Mouse (Mus musculus): ENCODE data around the gene Yod1. TPM values are rescaled to one million over a fixed set of nuclear protein-coding genes. Genes with fewer than 3 reads are reported as not detected.

Gene Yod1
- polyA plus RNA-seq, 1 experiment from 2014 or later: 11.5 TPM

GRCm38 (mm10) chr1:130759689-130760088 lies 42.6 kb downstream of the Yod1 start:
- H3K9me3 ChIP-seq (replicated peaks): no peaks in the 10 kb centered on the region
- H3K36me3 ChIP-seq: no peaks in the 10 kb centered on the region
- no peaks in the 10 kb centered on the region for H3K27me3 ChIP-seq (ENCODE audit: low read depth, poor library complexity, severe bottlenecking)
- no peak for DNase-seq (ENCODE audit: low spot score)
- no peak overlapping the region for H3K4me3 ChIP-seq
- H3K4me1 ChIP-seq: no peaks in the 10 kb centered on the region
- WGBS: 85% methylated on average over 9 of the region's 9 CpGs
- H3K27ac ChIP-seq (replicated peaks): no peak overlapping the region

DNA sequence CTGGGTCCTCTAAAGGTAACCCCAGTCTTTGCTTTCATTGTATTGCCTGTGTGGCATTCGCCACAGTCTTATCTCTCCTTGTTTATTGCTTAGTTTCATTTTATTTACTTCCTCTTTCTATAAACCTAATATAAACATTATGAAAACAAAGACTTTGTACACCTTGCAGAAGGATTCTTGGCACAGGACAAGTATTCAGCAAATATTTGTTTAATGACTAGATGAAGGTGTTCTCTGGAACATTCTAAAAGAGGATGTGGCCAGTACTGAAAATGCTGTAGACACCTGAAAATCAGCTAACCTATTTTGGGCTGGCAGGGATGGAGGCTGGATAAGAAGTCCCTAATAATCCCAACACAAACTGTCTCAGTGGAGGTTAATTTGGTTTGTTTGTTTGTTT lies 44.5 kb downstream of the Yod1 start:
- Histone ChIP-seq H3K9me3 (replicated peaks) (no peaks in the 10 kb centered on the region), H3K4me1 (no peaks in the 10 kb centered on the region), H3K27ac (replicated peaks) (no peak overlapping the region), H3K36me3 (no peaks in the 10 kb centered on the region), H3K4me3 (no peak overlapping the region), H3K27me3 (ENCODE audit: low read depth, poor library complexity, severe bottlenecking) (no peaks in the 10 kb centered on the region)
- DNase-seq (ENCODE audit: low spot score): no peak
- 71% methylated on average over 1 of the region's 1 CpGs for WGBS

DNA sequence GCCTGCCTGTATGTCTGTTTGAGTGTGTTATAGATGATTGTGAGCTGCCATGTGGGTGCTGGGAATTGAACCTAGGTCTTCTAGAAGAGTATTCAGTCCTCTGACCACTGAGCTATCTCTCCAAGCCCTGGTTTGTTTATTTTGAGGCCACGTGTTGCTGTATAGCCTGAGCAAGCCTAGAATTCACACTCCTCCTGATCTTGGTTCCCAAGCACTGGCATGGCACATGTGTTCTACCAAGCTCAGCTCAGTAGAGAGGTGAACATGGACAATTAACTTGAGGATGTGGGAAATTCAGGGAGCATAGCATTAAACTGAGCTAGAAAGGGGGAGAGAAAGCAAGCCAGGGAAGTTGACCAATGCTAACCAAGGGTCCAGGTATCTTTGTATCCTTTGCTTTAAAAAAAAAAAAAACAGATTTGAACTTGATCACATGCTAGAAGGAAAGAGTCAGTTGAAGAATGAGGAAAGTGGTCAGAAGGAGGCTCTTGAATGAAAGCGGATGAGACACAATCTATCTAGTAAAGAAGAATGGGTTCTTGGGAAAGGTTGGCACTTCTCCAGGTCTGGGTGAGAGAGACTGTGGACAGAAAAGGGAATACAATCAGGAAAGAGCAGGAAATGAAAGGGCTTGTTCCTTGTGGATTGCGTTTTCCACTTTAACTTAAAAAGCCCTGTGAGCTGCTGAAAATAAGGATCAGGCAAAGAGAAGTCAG lies 45.1 kb downstream of the Yod1 start:
- no peaks in the 10 kb centered on the region for H3K27me3 ChIP-seq (ENCODE audit: low read depth, poor library complexity, severe bottlenecking)
- H3K4me3 ChIP-seq: no peak overlapping the region
- DNase-seq (ENCODE audit: low spot score): no peak
- H3K4me1 ChIP-seq: no peaks in the 10 kb centered on the region
- 91% methylated on average over 3 of the region's 3 CpGs for WGBS
- no peaks in the 10 kb centered on the region for H3K9me3 ChIP-seq (replicated peaks)
- no peaks in the 10 kb centered on the region for H3K36me3 ChIP-seq
- no peak overlapping the region for H3K27ac ChIP-seq (replicated peaks)

DNA sequence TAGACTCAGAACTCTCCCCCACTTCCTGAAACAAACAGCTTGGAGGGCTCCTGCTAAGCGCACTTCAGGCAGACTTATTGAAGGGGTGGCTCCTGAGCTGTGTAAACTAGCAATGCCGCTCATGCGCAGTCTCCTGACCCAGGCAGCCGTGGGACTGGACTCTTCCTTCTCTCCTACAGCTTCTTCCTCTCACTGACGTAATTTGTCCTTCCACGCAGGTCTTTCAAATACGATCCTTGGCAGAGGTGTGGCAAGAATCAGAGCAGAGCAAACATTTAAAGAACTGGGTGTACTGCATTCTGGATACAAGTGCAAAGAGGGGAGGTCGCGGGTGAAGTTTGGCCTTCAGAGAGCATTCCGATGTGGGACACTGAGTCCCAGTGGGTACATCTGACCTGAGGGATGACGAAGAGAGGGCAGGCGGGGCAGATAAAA lies 46.9 kb downstream of the Yod1 start:
- no peak for DNase-seq (ENCODE audit: low spot score)
- 91% methylated on average over 12 of the region's 12 CpGs for WGBS

DNA sequence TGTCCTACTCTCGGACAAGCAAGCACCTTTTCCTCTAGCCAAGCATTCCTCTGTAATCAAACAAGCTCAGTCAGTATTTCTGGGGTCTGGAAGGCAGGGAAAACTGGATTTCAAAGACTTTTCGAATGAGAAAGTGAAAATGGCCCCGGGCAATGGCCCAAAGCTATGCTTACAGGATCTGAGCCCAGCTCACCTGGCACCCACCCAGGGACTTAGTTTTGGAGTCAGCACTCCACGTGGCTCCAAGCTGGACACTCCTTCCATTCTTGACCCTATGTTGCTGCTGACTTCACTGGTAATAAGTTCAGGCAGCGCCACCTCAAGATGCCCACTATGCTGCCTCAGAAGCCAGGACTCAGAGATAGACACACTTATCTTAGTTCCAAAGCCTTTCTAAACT lies 49.9 kb downstream of the Yod1 start:
- 83% methylated on average over 5 of the region's 5 CpGs for WGBS
- no peak for DNase-seq (ENCODE audit: low spot score)
- H3K27ac ChIP-seq (replicated peaks): no peak overlapping the region

More for the DNA sequence above, 46.9 kb downstream of the Yod1 start:
- Histone ChIP-seq H3K27ac (replicated peaks) (no peak overlapping the region), H3K9me3 (replicated peaks) (no peaks in the 10 kb centered on the region), H3K36me3 (no peaks in the 10 kb centered on the region), H3K4me3 (no peak overlapping the region), H3K4me1 (no peaks in the 10 kb centered on the region), H3K27me3 (ENCODE audit: low read depth, poor library complexity, severe bottlenecking) (no peaks in the 10 kb centered on the region)

GRCm38 (mm10) chr1:130769925-130770324 lies 52.8 kb downstream of the Yod1 start:
- Histone ChIP-seq H3K36me3 (no peaks in the 10 kb centered on the region), H3K4me1 (peaks cover 5% of the 10 kb centered on the region; the same call in 1 of the 2 replicates), H3K4me3 (no peak overlapping the region), H3K27me3 (ENCODE audit: low read depth, poor library complexity, severe bottlenecking) (no peaks in the 10 kb centered on the region), H3K9me3 (replicated peaks) (no peaks in the 10 kb centered on the region), H3K27ac (replicated peaks) (no peak overlapping the region)
- 91% methylated on average over 2 of the region's 2 CpGs for WGBS
- DNase-seq (ENCODE audit: low spot score): no peak

More for the DNA sequence above, 49.9 kb downstream of the Yod1 start:
- Histone ChIP-seq H3K4me1 (no peaks in the 10 kb centered on the region), H3K27me3 (ENCODE audit: low read depth, poor library complexity, severe bottlenecking) (no peaks in the 10 kb centered on the region), H3K9me3 (replicated peaks) (no peaks in the 10 kb centered on the region), H3K4me3 (no peak overlapping the region), H3K36me3 (no peaks in the 10 kb centered on the region)

DNA sequence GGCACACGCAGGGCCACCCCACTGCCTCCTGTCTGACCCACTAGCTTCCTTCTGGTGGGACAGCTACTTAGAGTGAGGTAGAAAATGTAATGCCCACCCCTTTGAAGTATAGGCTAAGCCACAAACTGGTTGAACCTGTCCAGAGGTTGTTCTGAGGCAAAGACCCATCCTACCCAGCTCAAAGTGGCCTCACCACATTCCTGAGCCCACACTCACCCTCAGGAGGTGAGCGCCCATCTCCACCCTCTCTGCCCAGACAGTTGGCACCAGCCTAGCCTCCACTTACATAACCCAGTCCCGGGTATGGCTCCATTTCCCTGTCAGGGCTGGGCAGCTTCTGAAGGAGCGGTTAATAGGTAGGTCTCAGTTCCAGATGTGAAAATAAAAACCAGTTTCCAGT lies 53.4 kb downstream of the Yod1 start:
- 88% methylated on average over 4 of the region's 4 CpGs for WGBS
- no peak overlapping the region for H3K4me3 ChIP-seq
- H3K27ac ChIP-seq (replicated peaks): no peak overlapping the region
- H3K4me1 ChIP-seq: peaks cover 11% of the 10 kb centered on the region
- H3K9me3 ChIP-seq (replicated peaks): no peaks in the 10 kb centered on the region
- DNase-seq (ENCODE audit: low spot score): no peak
- H3K36me3 ChIP-seq: no peaks in the 10 kb centered on the region
- no peaks in the 10 kb centered on the region for H3K27me3 ChIP-seq (ENCODE audit: low read depth, poor library complexity, severe bottlenecking)

DNA sequence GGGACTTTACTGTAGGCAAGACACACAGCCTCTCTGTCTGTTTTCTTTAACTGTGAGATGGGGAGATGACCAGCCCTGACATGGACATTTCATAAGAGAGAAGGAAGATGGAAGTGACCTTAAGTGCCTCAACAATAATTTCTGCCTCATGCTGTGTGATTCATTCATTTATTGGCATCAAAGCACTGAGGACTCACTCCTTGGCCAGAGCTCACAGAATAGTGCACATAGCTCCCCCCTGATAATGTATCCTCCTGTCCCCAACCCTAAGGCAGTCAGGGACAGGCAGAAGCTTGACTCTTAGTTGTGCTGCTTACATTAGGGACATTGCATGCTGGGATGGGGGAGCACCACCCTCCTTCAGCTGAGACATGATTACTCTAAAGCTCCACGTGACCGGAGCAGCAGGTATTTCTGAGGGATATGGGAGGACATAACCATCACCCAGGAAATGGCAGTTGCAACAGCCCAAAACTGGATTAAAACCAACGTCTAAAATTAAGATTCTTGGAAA lies 53.9 kb downstream of the Yod1 start:
- Histone ChIP-seq H3K36me3 (no peaks in the 10 kb centered on the region), H3K4me3 (no peak overlapping the region), H3K9me3 (replicated peaks) (no peaks in the 10 kb centered on the region), H3K27me3 (ENCODE audit: low read depth, poor library complexity, severe bottlenecking) (no peaks in the 10 kb centered on the region), H3K27ac (replicated peaks) (no peak overlapping the region), H3K4me1 (peaks cover 14% of the 10 kb centered on the region)
- 78% methylated on average over 3 of the region's 3 CpGs for WGBS
- no peak for DNase-seq (ENCODE audit: low spot score)

Other genes with a start within 250 kb of the Yod1 start
- not detected in 2 replicates for gene Zp3r, start 87.7 kb upstream of the Yod1 start, polyA plus RNA-seq (2016; fragmentation: Nextera tagmentation; extraction: Ambion mirVana)
- gene C4bp, start 55.7 kb upstream of the Yod1 start, polyA plus RNA-seq (2016; fragmentation: Nextera tagmentation; extraction: Ambion mirVana): 0.14 TPM in 1 of 2 replicates, not detected in the other
- gene Gm29427, start 1.5 kb upstream of the Yod1 start, polyA plus RNA-seq (2016; fragmentation: Nextera tagmentation; extraction: Ambion mirVana): not detected in 2 replicates
- 5.5 and 8.1 TPM in 2 replicates for gene Pfkfb2, start 11.9 kb downstream of the Yod1 start, polyA plus RNA-seq (2016; fragmentation: Nextera tagmentation; extraction: Ambion mirVana)
- 0.42 TPM in 2 replicates for gene AA986860, start 14.6 kb downstream of the Yod1 start, polyA plus RNA-seq (2016; fragmentation: Nextera tagmentation; extraction: Ambion mirVana)
- not detected in 2 replicates for gene Fcamr, start 83.6 kb downstream of the Yod1 start, polyA plus RNA-seq (2016; fragmentation: Nextera tagmentation; extraction: Ambion mirVana)
- gene Pigr, start 109.4 kb downstream of the Yod1 start, polyA plus RNA-seq (2016; fragmentation: Nextera tagmentation; extraction: Ambion mirVana): not detected in 2 replicates
- not detected in 2 replicates for gene Fcmr, start 148.3 kb downstream of the Yod1 start, polyA plus RNA-seq (2016; fragmentation: Nextera tagmentation; extraction: Ambion mirVana)
- gene Il24, start 170.1 kb downstream of the Yod1 start, polyA plus RNA-seq (2016; fragmentation: Nextera tagmentation; extraction: Ambion mirVana): not detected in 2 replicates
- gene Il20, start 194.1 kb downstream of the Yod1 start, polyA plus RNA-seq (2016; fragmentation: Nextera tagmentation; extraction: Ambion mirVana): not detected in 2 replicates
- 0.14 TPM in 1 of 2 replicates, not detected in the other for gene Il19, start 222.8 kb downstream of the Yod1 start, polyA plus RNA-seq (2016; fragmentation: Nextera tagmentation; extraction: Ambion mirVana)

All from midbrain, embryonic 10.5 days (tissue).